Mouse (Mus musculus): ENCODE results near the gene Uqcc1. TPM values are rescaled to one million over a fixed set of nuclear protein-coding genes. Genes with fewer than 3 reads are reported as not detected.

The Uqcc1 gene
- 100 to 1,000 TPM; 184 to 197 TPM for total RNA-seq (2021)

DNA sequence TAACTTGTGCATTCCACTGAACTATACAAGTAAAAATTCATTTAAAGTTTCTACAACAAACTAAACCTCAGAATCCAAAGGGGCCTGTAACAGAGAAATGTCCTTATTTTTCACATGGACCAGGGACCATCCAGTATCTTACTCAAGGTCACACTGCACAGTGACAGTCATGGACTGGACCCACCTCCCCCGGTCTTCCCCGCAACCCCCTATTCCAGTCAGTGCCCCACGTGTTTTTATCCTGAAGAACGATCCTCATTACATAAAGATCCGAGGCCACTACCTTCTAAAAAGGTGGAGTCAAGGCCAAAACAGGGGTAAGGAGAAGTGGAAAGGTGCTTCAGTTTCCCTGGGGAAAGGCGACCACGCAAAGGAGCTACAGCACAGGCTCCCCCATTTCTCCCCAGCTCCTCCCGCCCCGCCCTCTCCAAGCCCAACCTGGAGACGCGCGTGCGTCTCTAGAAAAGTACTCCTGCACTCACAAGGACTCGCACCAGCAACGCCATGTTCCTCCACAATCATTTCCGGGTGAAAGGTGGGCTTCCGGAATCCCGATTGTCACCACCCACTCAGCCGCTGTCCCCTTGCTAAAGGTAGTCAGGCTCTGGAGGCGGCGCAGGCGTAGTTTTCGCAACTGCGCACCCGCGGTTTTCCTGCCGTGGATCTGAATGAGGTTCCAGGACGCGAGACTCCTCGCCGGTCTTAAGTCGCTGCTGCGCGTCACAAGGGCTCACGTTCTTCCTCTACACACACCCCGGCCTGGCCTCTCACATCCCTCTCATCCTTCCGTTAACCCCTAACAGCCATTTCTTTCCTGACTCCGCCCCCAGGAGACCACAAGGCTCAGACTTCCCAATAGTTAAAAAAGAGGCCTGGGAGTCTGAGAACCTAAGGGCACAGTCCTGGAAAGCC lies at the start of gene Uqcc1:
Gene Uqcc1 (minus strand): TSS at position 780 of the 912 bp plus-strand sequence.
- intact Hi-C loops (cut with DNase I), result no loop called here
- peak; percentile 95 to 97 for DNase-seq

DNA sequence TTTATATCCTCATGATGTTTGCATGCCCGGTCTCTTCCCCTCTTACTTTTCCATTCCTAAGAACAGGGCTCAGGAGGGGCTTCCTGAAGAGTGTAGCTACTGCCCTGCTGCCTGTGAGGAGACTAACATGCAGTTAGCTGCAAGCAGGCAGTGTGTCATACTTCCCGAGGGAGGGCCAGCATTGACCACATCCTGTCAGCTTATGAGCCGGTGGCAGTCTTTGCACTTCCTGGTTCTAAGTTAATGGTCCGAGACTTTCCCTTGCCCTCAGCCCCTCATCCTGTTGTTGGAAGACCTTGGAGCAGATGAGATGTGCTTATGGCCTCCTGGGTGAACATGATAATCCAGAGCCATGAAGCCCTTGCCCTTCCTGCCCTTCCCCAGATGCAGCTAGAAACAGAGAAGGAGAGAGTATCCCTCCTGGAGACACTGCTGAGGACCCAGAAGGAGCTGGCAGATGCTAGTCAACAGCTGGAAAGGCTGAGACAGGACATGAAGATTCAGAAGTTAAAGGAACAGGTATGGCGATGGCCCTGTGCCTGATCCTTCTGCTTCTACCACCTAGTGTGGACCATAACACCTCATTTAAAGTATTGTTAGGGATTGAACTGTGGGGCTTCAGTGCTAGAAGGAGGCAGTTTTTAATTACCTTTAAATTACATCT lies 49.4 kb upstream of the Uqcc1 start:
- intact Hi-C loops (cut with DNase I), result no loop called here
- peak; percentile 54 to 60 for DNase-seq

DNA sequence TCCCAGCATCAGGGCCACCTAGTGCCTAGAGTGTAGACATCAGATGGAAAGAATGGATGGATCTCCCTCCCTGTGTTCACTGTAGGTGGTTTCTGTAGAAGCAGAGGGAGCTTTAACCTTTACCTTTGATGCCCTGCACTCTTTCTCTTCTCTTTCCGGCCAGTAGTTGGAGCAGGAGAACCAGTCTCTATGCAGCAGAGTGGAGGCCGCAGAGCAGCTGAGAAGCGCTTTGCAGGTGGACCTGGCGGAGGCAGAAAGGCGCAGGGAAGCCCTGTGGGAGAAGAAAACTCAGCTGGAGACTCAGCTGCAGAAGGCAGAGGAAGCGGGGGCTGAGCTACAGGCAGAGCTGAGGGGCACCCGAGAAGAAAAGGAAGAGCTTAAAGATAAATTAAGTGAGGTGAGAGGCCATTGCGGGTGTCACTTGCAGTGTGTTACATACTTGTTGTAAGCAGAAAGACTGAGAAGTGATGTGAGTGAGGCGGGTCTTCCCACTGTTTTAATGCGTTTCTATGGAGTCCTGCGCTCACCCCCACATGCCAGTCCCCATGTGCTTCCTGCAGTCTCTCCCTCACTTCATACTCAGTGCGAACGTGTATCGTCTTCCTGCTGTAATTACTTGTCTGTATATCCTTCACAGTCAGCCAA lies 44.1 kb upstream of the Uqcc1 start:
- no peak for DNase-seq
- intact Hi-C loops (cut with DNase I), result no loop called here

DNA sequence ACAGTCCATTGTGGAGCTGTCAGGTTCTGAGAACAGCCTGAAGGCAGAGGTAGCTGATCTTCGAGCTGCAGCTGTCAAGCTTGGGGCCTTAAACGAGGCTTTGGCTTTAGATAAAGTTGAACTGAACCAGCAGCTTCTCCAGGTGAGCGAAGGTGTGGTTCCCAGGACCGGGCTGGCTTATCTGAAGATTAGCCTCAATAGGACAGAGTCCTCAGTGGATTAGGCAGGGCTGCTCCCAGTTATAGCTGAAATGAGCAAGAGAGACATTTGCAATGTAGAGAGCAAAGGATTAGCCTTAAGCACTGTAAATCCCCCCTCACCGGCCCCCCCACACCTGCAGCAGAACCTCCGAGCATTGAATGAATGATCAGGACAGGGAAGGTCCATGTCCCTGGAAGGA lies 43.2 kb upstream of the Uqcc1 start:
- intact Hi-C loops (cut with DNase I), result no loop called here
- no peak for DNase-seq

DNA sequence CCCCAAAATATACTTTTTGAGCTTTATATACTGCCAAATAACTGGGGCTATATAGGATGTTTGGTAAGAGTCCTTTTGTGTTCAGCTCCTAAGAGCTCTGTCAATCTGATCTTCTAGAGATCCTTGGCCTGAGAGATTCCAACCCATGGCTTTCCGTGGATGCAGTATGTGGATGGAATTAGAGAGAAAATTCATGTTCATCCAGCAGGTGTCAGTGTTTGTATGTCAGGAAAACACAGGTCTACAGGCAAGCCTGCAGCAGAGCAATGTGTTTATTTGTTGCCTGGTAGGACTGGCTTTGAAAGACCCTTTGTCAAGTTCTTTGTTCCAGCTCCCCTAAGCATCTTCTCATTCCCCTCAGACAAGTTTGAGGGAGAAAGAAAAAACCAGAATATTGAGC lies 32.9 kb upstream of the Uqcc1 start:
- DNase-seq, result peak; percentile 44 to 65
- intact Hi-C loops (cut with DNase I), result loop anchor here (2.0 kb wide), 2 partner anchors 180 to 316 kb away; no protein-coding TSS in a partner anchor

DNA sequence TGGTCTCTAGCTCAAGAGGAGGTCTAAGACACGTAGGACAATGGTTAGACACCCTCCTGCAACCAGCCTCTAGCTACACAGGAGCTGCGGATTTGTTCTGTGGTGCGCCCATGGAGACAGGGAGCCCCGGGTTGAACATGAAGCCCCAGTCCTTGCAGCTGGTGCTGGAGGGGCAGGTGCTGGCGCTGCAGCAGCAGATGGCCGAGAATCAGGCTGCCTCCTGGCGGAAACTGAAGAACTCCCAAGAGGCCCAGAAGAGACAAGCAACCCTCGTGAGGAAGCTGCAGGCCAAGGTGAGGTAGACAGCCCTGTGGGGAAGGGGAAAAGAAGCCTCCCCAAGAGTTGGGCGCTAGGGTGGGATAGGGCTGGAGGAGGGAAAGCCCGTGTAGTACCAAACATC lies 31.8 kb upstream of the Uqcc1 start:
- no peak for DNase-seq
- intact Hi-C loops (cut with DNase I), result loop anchor here (2.0 kb wide), 2 partner anchors 181 to 317 kb away; no protein-coding TSS in a partner anchor

DNA sequence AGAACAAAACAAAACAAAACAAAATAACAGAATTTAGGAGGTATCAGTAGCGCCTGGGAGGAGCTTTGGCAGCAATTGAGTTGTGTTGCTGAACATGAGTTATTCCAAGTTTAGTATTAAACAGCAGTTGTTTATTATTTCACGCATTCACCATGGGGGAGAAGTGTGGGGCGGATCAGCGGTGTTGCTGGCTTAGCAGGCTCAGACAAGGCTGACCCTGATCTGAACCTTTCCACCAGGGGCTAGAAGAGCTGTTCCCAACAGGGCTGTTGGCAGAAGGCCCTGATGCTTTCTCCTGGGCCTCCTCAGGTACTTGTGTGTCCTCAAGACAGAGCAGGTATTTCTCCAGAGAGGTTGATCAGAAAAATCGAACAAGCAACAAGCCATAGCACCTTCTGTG lies 29.9 kb upstream of the Uqcc1 start:
- intact Hi-C loops (cut with DNase I), result no loop called here
- no peak for DNase-seq

DNA sequence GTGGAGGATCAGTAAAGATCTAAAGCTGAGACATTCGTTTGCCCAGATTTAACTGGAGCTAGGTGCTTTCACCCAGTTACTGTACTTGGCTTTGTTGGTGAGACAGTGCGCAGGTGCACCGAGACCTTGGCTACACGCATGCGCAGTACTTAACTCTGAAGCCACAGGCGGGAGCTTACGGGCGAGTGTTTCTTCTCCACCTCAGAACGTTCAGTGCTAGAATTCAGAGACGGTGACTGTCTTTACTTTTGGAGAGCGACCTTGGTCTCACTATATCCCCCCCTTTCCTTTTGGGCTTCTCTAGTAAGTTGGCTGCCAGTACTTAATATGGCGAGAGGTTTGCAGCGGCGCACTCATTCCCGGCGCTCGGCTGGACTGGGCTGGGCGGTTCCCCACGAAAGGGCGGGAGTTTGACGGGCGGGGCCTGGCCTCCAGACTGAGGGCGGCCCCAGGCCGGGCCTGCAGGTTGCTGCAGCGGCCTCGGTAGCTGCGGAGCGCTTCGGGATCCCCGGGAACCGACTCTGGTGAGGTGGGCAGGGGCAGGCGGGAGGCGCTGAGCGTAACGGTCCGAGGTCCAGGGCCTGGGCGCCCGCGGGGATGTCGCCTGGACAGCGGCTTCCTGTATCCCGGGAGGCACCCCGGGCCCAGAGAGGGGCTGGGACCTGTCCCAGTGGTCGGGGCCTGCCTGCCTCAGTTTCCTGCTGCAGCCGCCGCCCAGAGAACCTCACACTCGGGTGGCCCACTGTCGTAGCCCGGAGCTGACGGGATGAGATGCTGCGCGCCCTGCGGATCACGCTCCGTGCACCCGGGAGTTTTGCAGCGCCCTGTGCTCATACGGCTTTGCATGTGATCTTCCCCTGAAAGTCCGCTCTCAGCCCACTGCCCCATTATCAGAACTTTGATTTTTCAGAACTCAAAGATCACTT lies 26.3 kb upstream of the Uqcc1 start, which contains the start of gene Cep250:
Gene Cep250 (plus strand): TSS at position 325 of the 926 bp plus-strand sequence.
- DNase-seq, result peak; percentile 93 to 94
- intact Hi-C loops (cut with DNase I), result no loop called here

DNA sequence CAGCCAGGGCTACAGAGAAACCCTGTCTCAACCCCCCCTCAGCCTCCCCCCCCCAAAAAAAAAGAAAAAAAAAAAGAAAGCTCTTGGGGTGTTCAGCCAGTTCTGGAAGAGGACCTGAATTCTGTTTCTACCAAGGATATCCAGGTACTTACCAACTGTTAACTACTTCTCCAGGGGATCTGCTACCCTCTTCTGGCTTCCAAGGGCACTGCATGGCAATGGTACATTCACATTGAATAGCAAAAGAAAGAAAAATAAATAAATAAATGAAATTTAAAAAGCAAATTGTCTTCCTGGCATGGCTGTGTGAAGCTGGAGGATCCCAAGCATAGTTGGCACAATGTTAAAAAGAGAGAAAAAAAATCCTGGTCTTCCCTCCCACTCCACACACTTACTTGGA lies 21.9 kb upstream of the Uqcc1 start:
- peak; percentile 67 to 77 for DNase-seq

DNA sequence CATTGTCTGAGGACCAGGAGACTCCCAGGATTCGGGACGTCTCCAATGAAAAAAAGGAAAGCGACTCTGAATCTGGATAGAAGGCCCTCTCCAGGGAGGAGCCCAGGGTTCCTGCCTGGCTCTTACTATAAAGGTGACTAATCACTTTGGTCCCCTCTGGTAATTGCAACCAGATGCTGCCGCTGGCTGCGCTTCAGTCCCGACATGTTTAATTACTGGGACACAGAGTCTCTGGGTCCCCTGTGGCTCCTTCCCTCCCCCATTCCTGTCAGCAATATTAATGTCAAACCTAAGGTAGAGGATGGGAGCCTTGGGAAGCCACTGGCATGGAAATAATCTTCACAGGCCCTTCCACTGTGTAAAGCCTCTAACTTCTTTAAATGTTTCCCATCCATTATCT lies 19.3 kb upstream of the Uqcc1 start:
- DNase-seq, result no peak
- intact Hi-C loops (cut with DNase I), result no loop called here

More for the DNA sequence above, 21.9 kb upstream of the Uqcc1 start:
- intact Hi-C loops (cut with DNase I), result no loop called here

DNA sequence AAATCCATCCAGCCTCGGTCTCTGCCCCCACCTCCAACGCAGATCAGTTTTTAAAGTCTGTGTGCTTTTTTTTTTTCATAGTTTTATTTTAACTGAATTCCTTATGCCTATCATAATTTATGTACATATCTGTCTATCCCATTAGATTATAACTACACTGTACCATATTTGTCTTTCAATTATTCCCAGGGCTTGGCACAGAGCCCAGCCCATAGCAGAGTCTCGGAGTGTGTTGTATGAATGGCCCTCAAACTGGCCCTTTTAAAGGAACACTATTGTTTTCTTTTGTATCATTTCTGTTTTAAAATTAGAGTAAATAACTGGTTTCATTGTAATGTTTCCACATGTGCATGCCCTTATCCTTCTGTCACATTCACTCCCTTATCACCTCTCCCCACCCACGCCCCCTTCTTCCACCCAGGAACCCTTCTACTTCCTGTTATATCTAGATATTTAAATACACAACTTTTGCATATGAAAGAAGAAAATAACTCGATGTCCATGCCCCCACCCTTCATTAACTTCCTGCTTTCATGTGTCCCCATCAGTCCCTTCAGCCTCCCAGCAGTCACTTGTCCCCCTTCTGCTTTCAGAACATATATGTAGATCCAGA lies 17.4 kb upstream of the Uqcc1 start:
- intact Hi-C loops (cut with DNase I), result no loop called here
- DNase-seq, result no peak

DNA sequence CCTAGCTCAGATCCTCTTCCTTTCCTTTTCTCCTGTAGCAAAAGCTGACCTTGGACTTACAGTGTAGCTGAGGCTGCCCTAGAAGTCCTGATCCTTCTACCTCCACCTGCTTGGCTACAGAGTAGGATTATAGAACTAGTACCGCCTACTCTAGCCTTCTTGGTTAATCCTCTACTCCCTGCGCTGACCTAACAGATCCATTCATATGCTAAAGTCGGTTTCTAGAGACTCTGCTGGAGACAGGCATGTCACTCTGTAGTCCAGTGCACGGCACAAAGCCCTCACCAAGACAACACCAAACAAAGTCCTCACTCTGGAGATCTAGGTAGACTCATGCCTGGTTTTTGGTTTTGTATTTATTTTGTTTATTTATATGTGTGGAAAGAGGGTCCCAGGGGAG lies 16.4 kb upstream of the Uqcc1 start:
- intact Hi-C loops (cut with DNase I), result loop anchor here (1.0 kb wide), 1 partner anchor 99 kb away; no protein-coding TSS in a partner anchor

DNA sequence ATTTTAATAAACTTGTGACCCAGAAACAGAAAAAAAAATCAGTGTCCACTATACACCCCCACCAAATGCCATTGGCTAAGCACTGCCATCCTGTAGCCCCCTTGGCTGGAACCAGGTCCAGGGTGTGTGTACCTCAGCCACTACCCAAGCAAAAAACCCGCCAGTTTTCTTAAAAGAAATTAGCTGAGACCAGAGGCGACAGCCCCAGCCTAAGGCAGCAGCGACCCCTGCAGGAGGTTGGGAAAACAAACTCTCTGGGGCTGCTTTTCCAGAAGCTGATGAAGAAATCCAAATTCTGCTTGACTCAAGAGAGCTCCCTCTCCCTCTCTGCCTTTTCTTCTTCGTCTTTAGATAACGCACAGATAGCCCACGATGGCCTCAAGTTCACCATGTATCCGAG lies 16.0 kb upstream of the Uqcc1 start:
- peak; percentile 69 to 85 for DNase-seq
- intact Hi-C loops (cut with DNase I), result loop anchor here (1.0 kb wide), 1 partner anchor 99 kb away; no protein-coding TSS in a partner anchor

More for the DNA sequence above, 16.4 kb upstream of the Uqcc1 start:
- DNase-seq, result no peak

DNA sequence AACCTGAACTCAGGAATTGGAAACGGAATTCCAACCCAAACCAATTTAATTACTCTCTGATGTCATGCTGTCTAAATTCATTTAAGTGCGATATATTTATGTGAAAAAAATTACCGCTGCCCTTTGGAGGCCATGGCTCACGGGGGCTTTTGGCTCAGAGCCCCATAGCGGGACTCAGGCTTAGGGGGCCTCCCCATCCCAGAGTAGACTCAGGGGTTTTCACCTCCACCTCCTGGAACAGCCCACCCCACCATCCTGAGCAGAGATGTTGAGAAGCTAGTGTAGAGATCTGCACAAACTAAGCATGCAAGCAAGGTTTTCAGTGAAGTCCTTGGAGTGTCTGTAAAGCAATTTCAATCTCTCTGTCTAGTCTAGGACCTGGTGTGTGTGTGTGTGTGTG lies 15.5 kb upstream of the Uqcc1 start:
- no peak for DNase-seq
- intact Hi-C loops (cut with DNase I), result no loop called here

DNA sequence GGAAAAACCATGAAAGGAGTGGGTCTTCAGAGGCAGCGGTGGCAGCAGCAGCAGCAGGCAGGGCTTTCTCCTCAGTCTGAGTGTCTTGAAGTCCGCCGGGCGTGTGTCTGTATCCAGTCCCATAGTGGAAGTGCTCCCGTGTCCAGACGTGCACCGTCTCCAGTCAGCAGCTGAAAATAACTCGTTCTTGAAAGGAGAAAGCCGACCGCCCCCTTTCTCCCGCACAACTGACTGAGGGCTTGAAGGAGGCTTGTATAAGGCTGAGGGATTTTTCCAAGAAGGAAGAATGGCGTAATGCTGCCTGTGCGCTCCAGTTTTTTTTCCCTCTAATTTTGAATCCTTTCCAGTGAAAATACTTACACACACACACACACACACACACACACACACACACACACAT lies 15.0 kb upstream of the Uqcc1 start, which contains the start of gene Gdf5:
Gene Gdf5 (minus strand): TSS at position 244 of the 400 bp plus-strand sequence.
- intact Hi-C loops (cut with DNase I), result no loop called here
- no peak for DNase-seq

DNA sequence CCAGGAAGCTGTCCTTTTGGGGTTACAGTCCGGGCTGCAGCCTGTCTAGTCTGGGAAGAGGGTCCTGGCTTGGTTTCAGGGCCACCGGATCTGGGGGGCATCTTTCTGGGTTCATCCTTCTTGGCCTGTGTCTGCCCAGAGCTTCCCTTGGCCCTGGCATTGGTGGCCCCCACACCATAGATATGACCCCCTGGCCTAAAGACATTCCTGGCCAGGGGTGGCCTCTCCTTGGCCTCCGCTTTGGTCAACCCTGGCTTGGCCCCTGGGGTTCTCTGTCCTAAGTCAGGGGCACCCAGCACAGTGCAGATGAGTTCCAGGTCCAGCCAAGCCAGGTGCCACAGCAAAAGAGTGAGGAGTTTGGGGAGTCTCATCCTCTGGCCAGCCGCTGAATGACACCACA lies 14.6 kb upstream of the Uqcc1 start:
- intact Hi-C loops (cut with DNase I), result no loop called here
- no peak for DNase-seq

DNA sequence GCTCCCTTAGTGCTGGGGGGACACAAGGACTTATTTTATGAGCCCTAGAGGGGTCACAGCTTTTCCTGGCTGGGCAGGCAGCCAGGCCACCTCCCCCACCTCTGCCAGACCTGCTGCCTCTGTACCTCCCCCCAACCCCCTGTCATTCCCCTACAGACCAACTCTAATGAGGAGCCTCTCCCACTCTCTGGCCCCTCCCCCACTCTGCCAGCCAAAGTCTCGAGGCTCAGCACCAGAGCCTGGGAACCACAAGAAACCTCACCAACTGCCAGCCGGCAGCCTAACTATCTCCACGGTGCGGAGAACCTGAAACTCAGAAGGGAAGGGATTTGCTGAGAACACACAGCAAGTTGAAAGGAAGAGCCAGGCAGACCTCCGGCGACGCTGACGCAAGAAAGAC lies 13.4 kb upstream of the Uqcc1 start:
- DNase-seq, result no peak
- intact Hi-C loops (cut with DNase I), result no loop called here

DNA sequence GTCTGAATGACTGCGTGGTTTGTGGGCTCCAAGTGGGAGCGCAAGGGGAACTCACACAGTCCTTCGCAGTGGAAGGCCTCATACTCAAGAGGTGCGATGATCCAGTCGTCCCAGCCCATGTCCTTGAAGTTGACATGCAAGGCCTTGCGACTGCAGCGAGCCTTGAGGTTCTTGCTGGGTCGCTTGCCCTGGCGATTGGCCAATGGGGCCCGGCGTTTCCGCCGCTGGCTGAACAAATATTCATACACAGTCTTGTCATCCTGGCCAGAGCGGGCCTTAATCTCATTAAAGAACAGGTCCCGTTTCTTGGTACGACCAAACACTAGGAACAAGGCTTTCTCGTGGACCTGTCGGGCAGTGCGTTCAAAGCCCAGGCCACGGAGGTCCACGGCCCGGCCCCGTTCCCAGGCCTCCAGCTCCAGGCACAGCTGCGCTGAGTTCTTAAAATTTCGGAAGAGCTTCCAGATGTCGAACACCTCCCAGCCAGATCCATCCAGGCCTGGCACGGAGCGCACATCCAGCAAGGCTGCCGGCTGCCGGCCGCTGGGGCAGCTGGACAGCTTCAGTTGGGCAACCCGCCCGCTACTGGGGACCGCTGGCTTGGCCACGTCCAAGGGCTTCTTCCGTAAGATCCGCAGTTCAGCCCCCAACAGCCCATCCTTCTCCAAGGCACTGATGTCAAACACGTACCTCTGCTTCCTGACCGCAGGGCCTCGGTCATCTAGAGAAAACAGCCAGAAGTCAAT lies 11.8 kb upstream of the Uqcc1 start:
- intact Hi-C loops (cut with DNase I), result no loop called here
- peak in 1 of 2 experiments; percentile 45 for DNase-seq

DNA sequence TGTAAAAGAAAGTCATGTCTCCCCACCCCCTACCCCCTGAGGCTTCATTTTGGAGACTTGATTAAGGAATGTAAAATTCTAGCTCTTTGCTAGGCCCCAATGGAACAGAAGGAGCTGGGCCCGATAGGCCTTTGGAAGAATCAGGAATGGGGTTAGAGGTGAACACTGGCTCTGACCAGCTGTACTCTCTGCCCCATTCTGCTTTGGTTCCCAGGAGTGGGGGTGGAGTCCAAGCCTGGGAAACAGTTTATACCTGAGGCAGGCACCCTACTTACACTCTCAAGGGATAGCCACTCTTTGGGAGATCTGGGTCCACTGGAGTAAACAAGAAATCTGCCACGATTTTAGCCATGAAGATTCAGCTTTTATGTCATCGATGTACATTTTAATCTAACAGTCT lies 10.6 kb upstream of the Uqcc1 start, which contains the start of gene Gm15557:
Gene Gm15557 (plus strand): TSS at position 48 of the 400 bp plus-strand sequence.
- no peak for DNase-seq
- intact Hi-C loops (cut with DNase I), result no loop called here
